Mouse (Mus musculus): Measurements from ENCODE around the gene Tctex1d4.

DNA sequence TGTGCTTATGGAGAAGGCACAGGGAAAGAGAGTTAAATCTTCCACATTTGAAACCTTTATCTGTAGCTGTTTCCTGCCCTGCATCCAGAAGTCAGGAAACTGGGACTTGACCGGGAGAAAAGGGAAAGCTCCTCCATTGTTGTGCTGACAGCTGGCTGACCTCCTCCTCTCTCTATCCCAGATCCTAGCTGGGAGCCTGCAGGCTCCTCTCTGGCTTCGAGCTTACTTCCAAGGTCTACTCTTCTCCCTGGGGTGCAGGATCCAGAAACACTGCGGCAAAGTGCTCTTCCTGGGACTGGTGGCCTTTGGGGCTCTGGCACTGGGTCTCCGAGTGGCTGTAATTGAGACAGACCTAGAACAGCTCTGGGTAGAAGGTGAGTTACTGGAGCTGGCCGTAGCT, 29.9 kb upstream of the Tctex1d4 start:
- TF ChIP-seq POLR2A (IDR thresholded peaks at IDR 0.05; ENCODE audit: borderline replicate concordance, control insufficient read depth, low read depth, low read length) (no peak), CTCF (IDR thresholded peaks at IDR 0.05; ENCODE audit: control insufficient read depth, insufficient read depth, low read length) (no peak)

Data from bone marrow, adult 2 months (tissue).